Mouse (Mus musculus) limb, embryonic 12.5 days (tissue): ENCODE results near the gene Chdh. TPM values are rescaled to one million over a fixed set of nuclear protein-coding genes. Genes with fewer than 3 reads are reported as not detected.

Experiments
- ATAC-seq: fragments of 200-750 bp; cut with Nextera tagmentation; 2 replicates; pipeline ENCODE4 v1.8.0; 2017; ENCODE audit warnings: low read depth, moderate TSS enrichment; ENCODE audit not compliant: insufficient number of reproducible peaks, insufficient read depth, low FRiP score, low TSS enrichment
- H3K27ac ChIP-seq: fragments of 300-500 bp; sonication (generic); 2 replicates; pipeline ENCODE4 v1.5.1; 2016; ENCODE audit warnings: mild to moderate bottlenecking, moderate library complexity
- H3K27me3 ChIP-seq: fragments of 300-500 bp; sonication (generic); 2 replicates; pipeline ENCODE4 v1.6.1; 2016; ENCODE audit warnings: mild to moderate bottlenecking, moderate library complexity
- H3K36me3 ChIP-seq: fragments of 300-500 bp; sonication (generic); 2 replicates; pipeline ENCODE4 v1.6.1; 2016; ENCODE audit warnings: mild to moderate bottlenecking, moderate library complexity
- H3K4me1 ChIP-seq: fragments of 300-500 bp; sonication (generic); replicated peaks from 2 replicates; pipeline ENCODE4 v1.6.1; 2016
- H3K4me2 ChIP-seq: fragments of 300-500 bp; sonication (generic); 2 replicates; pipeline ENCODE4 v1.6.1; 2016; ENCODE audit warnings: mild to moderate bottlenecking, moderate library complexity
- H3K4me3 ChIP-seq: fragments of 300-500 bp; sonication (generic); replicated peaks from 2 replicates; pipeline ENCODE4 v1.5.1; 2016; ENCODE audit warnings: mild to moderate bottlenecking
- H3K9ac ChIP-seq: fragments of 300-500 bp; sonication (generic); replicated peaks from 2 replicates; pipeline ENCODE4 v1.6.1; 2016; ENCODE audit warnings: mild to moderate bottlenecking, moderate library complexity
- H3K9me3 ChIP-seq: fragments of 300-500 bp; sonication (generic); 2 replicates; pipeline ENCODE4 v1.6.1; 2016; ENCODE audit warnings: mild to moderate bottlenecking, moderate library complexity
- WGBS: fragments of 180-500 bp; shearing (Covaris S2); methylation state at CpG from one replicate; pipeline ENCODE4 v1.1.7; 2016; 5-methylcytosine and 5-hydroxymethylcytosine counted together
- polyA plus RNA-seq: library from polyadenylated mRNA; unstranded; fragments of >200 nt; fragmentation: Nextera tagmentation; extraction: Ambion mirVana; gene quantifications from 2 replicates; pipeline ENCODE4 v1.2.1, GENCODE M21; 2016

Gene Chdh
- polyA plus RNA-seq, 1 experiment from 2014 or later, result 0.49 TPM

DNA sequence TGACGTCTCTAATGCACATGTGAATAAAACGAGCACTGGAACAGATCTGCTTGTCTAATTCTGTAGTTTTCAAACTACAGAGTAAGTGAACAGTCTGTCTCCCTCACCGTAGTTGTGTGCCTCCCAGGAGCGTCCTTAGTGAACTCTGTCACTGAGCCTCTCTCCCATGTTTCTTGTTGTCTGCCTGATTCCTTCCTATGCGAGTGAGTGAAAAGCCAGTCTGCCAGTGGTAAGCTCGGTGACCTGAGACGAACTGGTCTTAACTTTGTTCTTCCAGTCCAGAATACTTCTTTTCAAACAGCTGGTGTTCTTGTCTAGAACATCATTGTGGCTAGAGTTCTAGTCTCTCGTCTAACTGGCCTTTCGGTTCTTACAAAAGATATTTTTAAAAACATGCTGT is 21.1 kb upstream of the Chdh start:
- H3K9ac ChIP-seq, result no peak overlapping the region
- H3K9me3 ChIP-seq, result no peaks in the 10 kb centered on the region
- no peak overlapping the region for H3K4me3 ChIP-seq
- H3K27ac ChIP-seq, result no peak overlapping the region
- ATAC-seq, result no peak
- peaks cover 100% of the 10 kb centered on the region for H3K36me3 ChIP-seq
- no peaks in the 10 kb centered on the region for H3K4me1 ChIP-seq
- H3K4me2 ChIP-seq, result no peak overlapping the region
- no peaks in the 10 kb centered on the region for H3K27me3 ChIP-seq
- WGBS, result 93% methylated on average over 9 of the region's 9 CpGs

DNA sequence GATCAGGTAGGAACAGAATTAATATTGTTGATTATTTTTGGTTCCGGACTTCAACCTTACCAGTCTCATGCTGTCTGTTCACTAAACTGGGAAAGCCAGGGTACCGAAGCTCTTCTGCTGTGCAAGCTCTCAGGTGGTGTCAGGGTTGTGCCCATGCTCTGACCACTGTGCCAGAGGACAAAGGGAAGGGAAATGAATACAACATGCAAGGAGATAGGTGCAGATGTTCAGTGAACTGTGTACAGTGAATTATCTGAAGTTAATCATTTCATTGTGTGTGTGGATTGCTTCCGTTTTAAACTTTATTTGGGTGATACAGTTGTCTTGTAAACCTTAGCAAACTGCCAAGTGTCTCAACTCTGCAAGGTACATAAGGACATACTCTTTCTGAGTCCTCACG is 20.5 kb upstream of the Chdh start:
- Histone ChIP-seq H3K36me3 (peaks cover 100% of the 10 kb centered on the region), H3K9me3 (no peaks in the 10 kb centered on the region), H3K27me3 (no peaks in the 10 kb centered on the region), H3K4me2 (no peak overlapping the region), H3K4me1 (no peaks in the 10 kb centered on the region), H3K9ac (no peak overlapping the region), H3K4me3 (no peak overlapping the region), H3K27ac (no peak overlapping the region)
- no peak for ATAC-seq
- WGBS, result 97% methylated on average over 4 of the region's 4 CpGs

DNA sequence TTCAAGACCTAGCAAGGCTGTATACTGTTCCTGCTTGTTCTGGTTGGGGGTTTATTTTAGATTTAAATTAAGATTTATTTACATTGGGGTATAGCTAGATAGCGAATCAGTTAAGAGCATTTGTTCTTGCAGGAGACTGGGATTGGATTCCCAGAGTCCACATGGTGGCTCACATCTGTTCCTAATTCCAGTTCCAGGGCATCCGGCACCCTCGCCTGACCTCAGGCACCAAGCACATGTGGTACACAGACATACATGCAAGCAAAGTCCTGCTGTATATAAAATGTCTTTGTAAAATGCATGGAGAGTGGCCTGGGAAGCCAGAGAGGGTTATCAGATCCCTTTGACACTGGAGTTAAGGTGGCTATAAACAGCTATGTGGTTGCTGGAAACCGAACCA is 13.8 kb upstream of the Chdh start:
- Histone ChIP-seq H3K9me3 (no peaks in the 10 kb centered on the region), H3K4me3 (no peak overlapping the region), H3K9ac (no peak overlapping the region), H3K4me1 (no peaks in the 10 kb centered on the region), H3K27ac (0 out of 2 replicates have a peak overlapping the region, but pooled peaks have one; percentile 29), H3K36me3 (peaks cover 87% of the 10 kb centered on the region), H3K27me3 (no peaks in the 10 kb centered on the region), H3K4me2 (no peak overlapping the region)
- ATAC-seq, result peak; percentile 42; the same call in 1 of the 2 replicates
- 18% methylated on average over 4 of the region's 4 CpGs for WGBS

GRCm38 (mm10) chr14:29996000-29996751 is 12.6 kb upstream of the Chdh start:
- no peaks in the 10 kb centered on the region for H3K4me1 ChIP-seq
- WGBS, result 92% methylated on average over 11 of the region's 11 CpGs
- H3K4me2 ChIP-seq, result no peak overlapping the region
- H3K36me3 ChIP-seq, result peaks cover 75% of the 10 kb centered on the region
- no peak overlapping the region for H3K9ac ChIP-seq
- no peaks in the 10 kb centered on the region for H3K9me3 ChIP-seq
- no peaks in the 10 kb centered on the region for H3K27me3 ChIP-seq
- ATAC-seq, result no peak
- H3K4me3 ChIP-seq, result no peak overlapping the region
- H3K27ac ChIP-seq, result no peak overlapping the region

DNA sequence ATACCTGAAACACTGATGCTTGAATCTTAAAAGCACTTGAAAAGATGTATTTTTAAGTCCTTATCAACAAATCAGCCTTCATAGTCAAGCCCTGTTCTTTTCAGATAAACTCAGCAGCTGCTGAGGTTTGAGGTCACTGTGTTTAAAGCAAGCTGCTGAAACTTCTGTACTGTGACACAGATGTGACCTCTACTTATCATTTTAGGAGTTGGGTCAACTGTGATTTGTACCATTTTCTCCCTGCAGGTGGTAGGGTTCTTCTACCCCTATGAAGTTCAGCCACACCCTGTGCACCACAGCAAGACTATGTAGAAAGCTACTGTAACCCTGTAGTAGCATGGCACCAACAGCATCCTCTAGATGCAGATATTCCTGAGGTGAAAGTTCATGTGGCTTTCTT is 11.5 kb upstream of the Chdh start:
- no peak overlapping the region for H3K4me2 ChIP-seq
- no peaks in the 10 kb centered on the region for H3K4me1 ChIP-seq
- no peak overlapping the region for H3K9ac ChIP-seq
- H3K4me3 ChIP-seq, result no peak overlapping the region
- H3K27ac ChIP-seq, result no peak overlapping the region
- no peaks in the 10 kb centered on the region for H3K9me3 ChIP-seq
- H3K36me3 ChIP-seq, result peaks cover 63% of the 10 kb centered on the region
- H3K27me3 ChIP-seq, result no peaks in the 10 kb centered on the region
- no peak for ATAC-seq

GRCm38 (mm10) chr14:29998747-29999474 is 9.9 kb upstream of the Chdh start:
- ATAC-seq, result no peak
- no peaks in the 10 kb centered on the region for H3K4me1 ChIP-seq
- H3K36me3 ChIP-seq, result peaks cover 48% of the 10 kb centered on the region
- no peak overlapping the region for H3K4me2 ChIP-seq
- 85% methylated on average over 13 of the region's 13 CpGs for WGBS
- H3K27me3 ChIP-seq, result no peaks in the 10 kb centered on the region
- no peak overlapping the region for H3K9ac ChIP-seq
- no peaks in the 10 kb centered on the region for H3K9me3 ChIP-seq
- no peak overlapping the region for H3K4me3 ChIP-seq
- no peak overlapping the region for H3K27ac ChIP-seq

- no peak overlapping the region for H3K4me2 ChIP-seq
- no peaks in the 10 kb centered on the region for H3K27me3 ChIP-seq
- H3K27ac ChIP-seq, result no peak overlapping the region
- no peak for ATAC-seq
- no peaks in the 10 kb centered on the region for H3K4me1 ChIP-seq
- WGBS, result 94% methylated on average over 3 of the region's 3 CpGs
- H3K4me3 ChIP-seq, result no peak overlapping the region
- no peak overlapping the region for H3K9ac ChIP-seq
- peaks cover 42% of the 10 kb centered on the region for H3K36me3 ChIP-seq
- no peaks in the 10 kb centered on the region for H3K9me3 ChIP-seq
These were observed 9.4 kb upstream of the Chdh start for GRCm38 (mm10) chr14:29999475-29999811.

- no peak overlapping the region for H3K27ac ChIP-seq
- ATAC-seq, result no peak
These were observed 1.2 kb downstream of the Chdh start for GRCm38 (mm10) chr14:30009864-30010560.

GRCm38 (mm10) chr14:30011886-30012560 is 3.2 kb downstream of the Chdh start:
- Histone ChIP-seq H3K9me3 (no peaks in the 10 kb centered on the region), H3K4me1 (peaks cover 20% of the 10 kb centered on the region), H3K4me2 (no peak overlapping the region), H3K4me3 (no peak overlapping the region), H3K36me3 (no peaks in the 10 kb centered on the region), H3K27me3 (peaks cover 39% of the 10 kb centered on the region), H3K27ac (no peak overlapping the region), H3K9ac (no peak overlapping the region)
- ATAC-seq, result peak; percentile 32; the same call in 1 of the 2 replicates
- WGBS, result 79% methylated on average over 10 of the region's 10 CpGs

More at GRCm38 (mm10) chr14:30009864-30010560, 1.2 kb downstream of the Chdh start:
- Histone ChIP-seq H3K36me3 (no peaks in the 10 kb centered on the region), H3K4me3 (no peak overlapping the region), H3K9ac (no peak overlapping the region), H3K4me1 (peaks cover 20% of the 10 kb centered on the region), H3K27me3 (peaks cover 45% of the 10 kb centered on the region), H3K4me2 (no peak overlapping the region), H3K9me3 (no peaks in the 10 kb centered on the region)
- 80% methylated on average over 10 of the region's 10 CpGs for WGBS

- H3K4me3 ChIP-seq, result no peak overlapping the region
- no peak for ATAC-seq
- 49% methylated on average over 10 of the region's 10 CpGs for WGBS
- H3K36me3 ChIP-seq, result no peaks in the 10 kb centered on the region
- H3K27ac ChIP-seq, result no peak overlapping the region
- H3K9ac ChIP-seq, result no peak overlapping the region
- H3K4me1 ChIP-seq, result peaks cover 10% of the 10 kb centered on the region
- no peak overlapping the region for H3K4me2 ChIP-seq
- H3K27me3 ChIP-seq, result peaks cover 17% of the 10 kb centered on the region
- H3K9me3 ChIP-seq, result no peaks in the 10 kb centered on the region
These were observed 5.7 kb downstream of the Chdh start for GRCm38 (mm10) chr14:30014487-30014886.

- no peak for ATAC-seq
- Histone ChIP-seq H3K27ac (no peak overlapping the region), H3K27me3 (peaks cover 12% of the 10 kb centered on the region), H3K36me3 (no peaks in the 10 kb centered on the region), H3K4me1 (peaks cover 12% of the 10 kb centered on the region), H3K9ac (no peak overlapping the region), H3K9me3 (no peaks in the 10 kb centered on the region), H3K4me2 (no peak overlapping the region), H3K4me3 (no peak overlapping the region)
- WGBS, result 57% methylated on average over 1 of the region's 1 CpGs
These were observed 6.2 kb downstream of the Chdh start for GRCm38 (mm10) chr14:30015008-30015407.
